In genomic region chr10:41505446-41505845, GRCm38 (mm10) we compare ENCODE assay signal across 9 mouse cellular contexts. TPM values are rescaled to one million over a fixed set of nuclear protein-coding genes. Genes with fewer than 3 reads are reported as not detected.
DNase-seq lines count a peak whose midpoint lies in the region; ATAC-seq and TF ChIP-seq lines count a peak whose summit lies in the region.
"Not testable (repeated sequence)": the region's sequence is repeated elsewhere in the genome, so short reads cannot be mapped to it uniquely, and the experiment has no call there.
"Had no signal": no experiment of that assay in that cellular context is flagged by ENCODE, and none has a peak within 500 bp of the region (broad histone marks: within the 10 kb centered on the region; RNA-seq: fewer than 3 reads in every experiment).

No protein-coding gene starts in this region.

- 0% methylated on average over 3 of the region's 3 CpGs for WGBS in forebrain, embryonic 15.5 days
- WGBS in hindbrain, embryonic 11.5 days: 6% methylated on average over 3 of the region's 3 CpGs
- 0% methylated on average over 3 of the region's 3 CpGs for WGBS in lung, embryonic 16.5 days

- not testable (repeated sequence) for H3K9ac ChIP-seq in forebrain, embryonic 15.5 days (replicated peaks); hindbrain, embryonic 11.5 days (ENCODE audit: low read depth, low read length); lung, embryonic 16.5 days (ENCODE audit: low read length)

- peak; percentile 29; the same call in 1 of the 2 replicates for TF ChIP-seq CTCF in G1E (IDR thresholded peaks at IDR 0.05; ENCODE audit: low read depth, low read length)

- H3K27me3 ChIP-seq in G1E (ENCODE audit: insufficient read depth, low read length): peaks cover 30% of the 10 kb centered on the region
- H3K27me3 ChIP-seq in forebrain, embryonic 15.5 days; hindbrain, embryonic 11.5 days (ENCODE audit: control insufficient read depth, insufficient read depth, low read length); lung, embryonic 16.5 days (ENCODE audit: control insufficient read depth, insufficient read depth, low read depth, low read length): not testable (repeated sequence)

- not testable (repeated sequence) for ATAC-seq in G1E (ENCODE audit: extremely low read depth, insufficient number of reproducible peaks, low FRiP score, poor library complexity, severe bottlenecking)
- peak; percentile 84 for ATAC-seq in forebrain, embryonic 15.5 days (replicated peaks)
- ATAC-seq in hindbrain, embryonic 11.5 days (ENCODE audit: low FRiP score): 0 out of 2 replicates have a peak, but pooled peaks have one; percentile 40
- ATAC-seq in lung, embryonic 16.5 days (ENCODE audit: low read depth): peak; percentile 62
- peak; percentile 88 for ATAC-seq in neutrophil, adult 5-6 weeks (ENCODE audit: extremely low read depth, insufficient number of reproducible peaks, low FRiP score, poor library complexity, severe bottlenecking)

- H3K4me3 ChIP-seq in G1E (ENCODE audit: low read depth, low read length); forebrain, embryonic 15.5 days; hindbrain, embryonic 11.5 days (ENCODE audit: low read depth, low read length); lung, embryonic 16.5 days (ENCODE audit: low read length): not testable (repeated sequence)

- not testable (repeated sequence) for H3K4me1 ChIP-seq in G1E (ENCODE audit: insufficient read depth, low read depth, low read length); forebrain, embryonic 15.5 days; hindbrain, embryonic 11.5 days (replicated peaks; ENCODE audit: control insufficient read depth, insufficient read depth, low read length); lung, embryonic 16.5 days (replicated peaks; ENCODE audit: control insufficient read depth, insufficient read depth, low read length)

- DNase-seq in G1E (ENCODE audit: low spot score): not testable (repeated sequence)
- peak; percentile 74 to 86 for DNase-seq in cerebellum, adult 18-20 months
- DNase-seq in hindbrain, embryonic 11.5 days (ENCODE audit: low spot score): peak; percentile 79
- peak; percentile 80 for DNase-seq in layer of hippocampus, adult 11-12 months (ENCODE audit: low spot score)
- DNase-seq in thymus, postnatal 14 days: peak; percentile 73

- H3K4me2 ChIP-seq in forebrain, embryonic 15.5 days (replicated peaks); hindbrain, embryonic 11.5 days (replicated peaks; ENCODE audit: low read depth, low read length); lung, embryonic 16.5 days (ENCODE audit: low read depth, low read length): not testable (repeated sequence)

- H3K9me3 ChIP-seq in G1E (replicated peaks); forebrain, embryonic 15.5 days; hindbrain, embryonic 11.5 days (ENCODE audit: control insufficient read depth, low read length); lung, embryonic 16.5 days (ENCODE audit: control insufficient read depth, low read length): not testable (repeated sequence)

- not testable (repeated sequence) for H3K36me3 ChIP-seq in G1E (replicated peaks); forebrain, embryonic 15.5 days; hindbrain, embryonic 11.5 days (ENCODE audit: control insufficient read depth, insufficient read depth, low read length); lung, embryonic 16.5 days (ENCODE audit: control insufficient read depth, insufficient read depth, low read length)

- H3K27ac ChIP-seq in forebrain, embryonic 15.5 days (replicated peaks); hindbrain, embryonic 11.5 days (ENCODE audit: low read depth, low read length); lung, embryonic 16.5 days (ENCODE audit: low read length): not testable (repeated sequence)

RNA-seq across cellular contexts. Expression of gene Cd164, which starts 13.8 kb away (rescaled TPM):
- total RNA-seq in G1E (2014; fragmentation: Nextera tagmentation): 127 and 140 TPM in 2 replicates
- 90.8 and 106 TPM in 2 replicates for total RNA-seq in G1E (2017)
- 156 and 183 TPM in 2 replicates for polyA plus RNA-seq in G1E (2012)
- 64.6 and 69.0 TPM in 2 replicates for polyA plus RNA-seq in forebrain, embryonic 15.5 days (2015; fragmentation: Nextera tagmentation; extraction: Ambion mirVana)
- polyA plus RNA-seq in hindbrain, embryonic 11.5 days (2014; fragmentation: Nextera tagmentation; extraction: Ambion mirVana): 122 and 123 TPM in 2 replicates
- polyA plus RNA-seq in lung, embryonic 16.5 days (2015; fragmentation: Nextera tagmentation; extraction: Ambion mirVana): 169 and 185 TPM in 2 replicates
- total RNA-seq in neutrophil, adult 5-6 weeks (2017): 137 and 155 TPM in 2 replicates

RNA-seq across cellular contexts. Expression of gene Ppil6, which starts 15.2 kb away (rescaled TPM):
- total RNA-seq in G1E (2014; fragmentation: Nextera tagmentation) (not detected in 2 replicates), G1E (2017) (0.16 and 0.29 TPM in 2 replicates)
- polyA plus RNA-seq in G1E (2012): 0.12 and 0.14 TPM in 2 replicates
- 1.5 and 3.3 TPM in 2 replicates for polyA plus RNA-seq in forebrain, embryonic 15.5 days (2015; fragmentation: Nextera tagmentation; extraction: Ambion mirVana)
- polyA plus RNA-seq in hindbrain, embryonic 11.5 days (2014; fragmentation: Nextera tagmentation; extraction: Ambion mirVana): 1.3 and 1.4 TPM in 2 replicates
- polyA plus RNA-seq in lung, embryonic 16.5 days (2015; fragmentation: Nextera tagmentation; extraction: Ambion mirVana): 4.0 and 6.4 TPM in 2 replicates
- not detected in 2 replicates for total RNA-seq in neutrophil, adult 5-6 weeks (2017)
- polyA plus RNA-seq: macrophage had no signal

RNA-seq across cellular contexts. Expression of gene Smpd2, which starts 15.3 kb away (rescaled TPM):
- 12.6 and 13.6 TPM in 2 replicates for total RNA-seq in G1E (2014; fragmentation: Nextera tagmentation)
- 6.6 and 9.1 TPM in 2 replicates for total RNA-seq in G1E (2017)
- 12.2 and 12.9 TPM in 2 replicates for polyA plus RNA-seq in G1E (2012)
- polyA plus RNA-seq in forebrain, embryonic 15.5 days (2015; fragmentation: Nextera tagmentation; extraction: Ambion mirVana): 36.6 and 38.2 TPM in 2 replicates
- 45.9 and 47.6 TPM in 2 replicates for polyA plus RNA-seq in hindbrain, embryonic 11.5 days (2014; fragmentation: Nextera tagmentation; extraction: Ambion mirVana)
- 71.2 and 71.4 TPM in 2 replicates for polyA plus RNA-seq in lung, embryonic 16.5 days (2015; fragmentation: Nextera tagmentation; extraction: Ambion mirVana)
- total RNA-seq in neutrophil, adult 5-6 weeks (2017): 24.4 and 25.5 TPM in 2 replicates

RNA-seq across cellular contexts. Expression of gene Mical1, which starts 29.3 kb away (rescaled TPM):
- total RNA-seq in G1E (2014; fragmentation: Nextera tagmentation): 29.6 and 34.6 TPM in 2 replicates
- 24.9 and 26.7 TPM in 2 replicates for total RNA-seq in G1E (2017)
- polyA plus RNA-seq in G1E (2012): 38.7 and 48.6 TPM in 2 replicates
- polyA plus RNA-seq in forebrain, embryonic 15.5 days (2015; fragmentation: Nextera tagmentation; extraction: Ambion mirVana): 39.9 and 42.0 TPM in 2 replicates
- polyA plus RNA-seq in hindbrain, embryonic 11.5 days (2014; fragmentation: Nextera tagmentation; extraction: Ambion mirVana): 26.6 and 28.1 TPM in 2 replicates
- polyA plus RNA-seq in lung, embryonic 16.5 days (2015; fragmentation: Nextera tagmentation; extraction: Ambion mirVana): 64.8 and 70.9 TPM in 2 replicates
- 255 and 263 TPM in 2 replicates for total RNA-seq in neutrophil, adult 5-6 weeks (2017)

RNA-seq across cellular contexts. Expression of gene Zbtb24, which starts 55.3 kb away (rescaled TPM):
- total RNA-seq in G1E (2014; fragmentation: Nextera tagmentation) (19.0 and 28.5 TPM in 2 replicates), G1E (2017) (31.9 and 34.0 TPM in 2 replicates)
- 13.7 and 14.0 TPM in 2 replicates for polyA plus RNA-seq in G1E (2012)
- polyA plus RNA-seq in forebrain, embryonic 15.5 days (2015; fragmentation: Nextera tagmentation; extraction: Ambion mirVana): 20.7 and 22.0 TPM in 2 replicates
- polyA plus RNA-seq in hindbrain, embryonic 11.5 days (2014; fragmentation: Nextera tagmentation; extraction: Ambion mirVana): 20.1 TPM in 2 replicates
- 18.3 and 18.7 TPM in 2 replicates for polyA plus RNA-seq in lung, embryonic 16.5 days (2015; fragmentation: Nextera tagmentation; extraction: Ambion mirVana)
- 62.5 and 64.1 TPM in 2 replicates for total RNA-seq in neutrophil, adult 5-6 weeks (2017)
